Mouse (Mus musculus): Measurements from ENCODE around the gene Cd47. TPM values are rescaled to one million over a fixed set of nuclear protein-coding genes. Genes with fewer than 3 reads are reported as not detected.

Cd47 gene
- total RNA-seq, 2 experiments from 2014 or later: 145 to 360 TPM

DNA sequence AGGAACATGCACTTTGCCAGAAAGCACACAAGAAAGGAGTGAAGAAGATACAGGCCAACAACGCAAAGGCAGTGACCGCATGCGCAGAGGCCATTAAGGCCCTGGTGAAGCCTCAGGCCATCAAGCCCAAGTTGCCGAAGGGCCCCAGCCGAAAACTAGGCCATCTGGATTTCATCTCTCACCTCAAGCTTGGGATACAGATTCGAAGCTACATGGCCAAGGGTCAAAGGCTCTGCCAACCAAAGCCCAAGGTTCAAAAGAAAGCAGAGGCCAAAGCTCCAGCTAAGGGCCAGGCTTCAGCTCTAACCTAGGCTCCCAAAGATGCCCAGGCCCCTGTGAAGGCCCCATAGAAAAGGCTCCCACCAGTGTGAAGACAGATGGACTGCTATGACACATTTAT, 14.2 kb upstream of the Cd47 start:
- no peak for ATAC-seq (ENCODE audit: poor library complexity, severe bottlenecking)

DNA sequence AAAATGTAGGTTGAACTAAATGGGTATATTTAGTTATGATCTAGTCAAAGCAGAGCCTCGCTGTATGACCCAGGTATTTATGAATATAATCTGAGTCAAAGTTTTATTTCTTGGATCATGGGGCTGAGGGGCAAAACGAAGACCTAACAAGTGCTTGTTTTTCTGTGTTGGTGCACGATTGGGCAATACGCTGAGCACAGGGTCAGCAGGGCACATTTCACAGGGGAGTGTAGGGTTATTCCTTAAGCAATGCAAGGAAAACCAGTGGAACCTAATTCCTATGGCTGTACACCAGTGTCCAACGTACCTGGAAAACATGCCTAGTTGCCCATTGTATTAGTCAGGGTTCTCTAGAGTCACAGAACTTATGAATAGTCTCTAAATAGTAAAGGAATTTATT, 12.6 kb upstream of the Cd47 start:
- no peak for ATAC-seq (ENCODE audit: poor library complexity, severe bottlenecking)

DNA sequence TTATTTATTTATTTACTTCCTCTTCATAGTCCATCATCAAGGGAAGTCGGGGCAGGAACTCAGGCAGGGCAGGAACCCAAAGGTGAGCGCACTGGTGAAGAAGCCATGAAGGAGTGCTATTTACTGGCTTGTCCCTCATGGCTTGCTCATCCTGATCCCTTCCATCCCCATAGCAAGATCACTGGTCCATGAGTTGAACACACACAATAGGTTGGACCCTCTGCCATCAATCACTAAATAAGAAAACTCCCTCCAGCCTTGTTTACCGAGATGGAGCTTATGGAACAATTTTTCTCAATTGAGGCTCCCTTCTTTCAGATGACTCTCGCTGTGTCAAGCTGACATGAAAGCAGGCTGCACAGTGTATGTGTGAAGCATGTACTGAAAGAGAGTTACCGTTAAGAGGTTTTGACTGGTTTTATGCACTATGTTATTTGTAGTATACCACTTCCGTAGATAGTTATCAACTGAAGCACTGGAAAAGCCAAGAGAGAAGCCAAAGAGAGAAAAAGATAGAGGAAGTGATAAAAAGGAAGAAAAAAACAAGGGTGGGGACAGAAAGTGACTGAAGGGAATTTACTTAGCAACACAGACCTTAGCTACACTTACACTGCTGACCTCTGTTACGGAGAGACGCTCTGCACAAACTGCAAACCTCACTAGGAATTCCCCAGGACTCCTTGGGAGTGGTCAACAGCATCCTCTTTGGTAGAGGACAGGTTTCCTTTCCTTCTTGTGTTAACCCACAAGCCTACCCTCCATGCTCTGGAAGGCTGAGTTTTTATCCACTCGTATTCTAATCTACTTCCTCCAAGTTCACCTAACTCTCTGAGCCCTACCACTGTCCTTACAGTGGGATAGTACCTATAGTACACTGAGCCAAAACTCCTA, 9.5 kb upstream of the Cd47 start:
- peak; percentile 78 for ATAC-seq (ENCODE audit: poor library complexity, severe bottlenecking)

DNA sequence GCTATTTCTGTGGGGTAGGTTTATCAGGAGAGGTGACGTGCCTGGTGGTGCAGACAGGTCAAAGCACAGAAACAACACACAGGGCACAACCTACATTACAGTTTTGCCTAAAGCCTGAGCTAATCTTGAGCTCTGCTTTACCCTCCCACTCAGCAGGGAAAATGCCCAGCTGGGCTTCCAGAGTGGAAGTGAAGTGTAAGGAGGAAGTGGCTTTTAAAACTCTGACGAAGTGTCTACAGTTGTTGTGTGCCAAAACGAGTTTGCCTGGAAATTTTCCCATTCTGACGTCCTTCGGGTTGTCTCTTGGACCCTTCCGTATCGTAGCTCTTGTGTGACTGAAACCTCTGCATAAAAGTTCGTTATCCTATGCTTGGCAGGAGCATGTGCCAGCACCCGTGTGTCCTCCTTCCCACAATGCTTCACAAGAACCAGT, 7.9 kb upstream of the Cd47 start:
- ATAC-seq (ENCODE audit: poor library complexity, severe bottlenecking): peak; percentile 60

DNA sequence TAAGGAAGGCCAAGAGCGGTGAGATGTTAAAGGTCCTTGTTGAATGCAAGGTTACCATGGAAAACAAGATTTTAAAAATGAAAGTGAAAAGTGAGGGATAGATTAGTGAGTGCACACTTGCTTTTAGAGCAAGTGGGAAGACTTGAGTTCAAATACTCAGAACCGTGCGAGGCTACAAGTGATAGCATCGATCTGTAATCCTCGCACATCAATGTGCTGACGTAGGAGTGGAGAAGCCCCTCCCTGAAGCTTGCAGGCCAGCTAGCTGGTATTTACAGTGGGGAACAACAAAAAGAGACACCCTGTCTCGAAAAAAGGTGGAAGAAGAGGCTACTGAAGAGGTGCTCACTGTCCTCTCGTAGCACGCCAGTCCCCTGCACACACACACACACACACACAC, 6.7 kb upstream of the Cd47 start:
- ATAC-seq (ENCODE audit: poor library complexity, severe bottlenecking): no peak

DNA sequence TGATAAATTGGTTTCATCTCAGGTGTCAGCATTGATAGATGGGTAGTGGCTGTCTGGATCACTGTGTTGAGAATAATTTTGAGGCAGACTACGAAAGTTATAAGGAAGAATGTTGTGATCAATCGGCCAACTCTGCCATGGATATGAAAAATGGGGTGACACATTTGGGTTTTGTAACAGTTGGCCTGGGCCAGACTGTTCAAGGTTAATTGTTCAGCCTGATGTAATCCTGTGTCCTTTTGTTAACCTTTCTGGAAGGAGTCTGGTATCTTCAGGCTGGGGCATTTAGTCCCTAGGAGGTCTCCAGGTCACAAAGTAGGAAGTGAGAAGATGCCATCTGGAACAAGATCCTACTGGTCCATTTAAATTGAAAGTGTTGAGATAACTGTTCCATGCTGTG, 4.1 kb upstream of the Cd47 start:
- ATAC-seq (ENCODE audit: poor library complexity, severe bottlenecking): no peak

DNA sequence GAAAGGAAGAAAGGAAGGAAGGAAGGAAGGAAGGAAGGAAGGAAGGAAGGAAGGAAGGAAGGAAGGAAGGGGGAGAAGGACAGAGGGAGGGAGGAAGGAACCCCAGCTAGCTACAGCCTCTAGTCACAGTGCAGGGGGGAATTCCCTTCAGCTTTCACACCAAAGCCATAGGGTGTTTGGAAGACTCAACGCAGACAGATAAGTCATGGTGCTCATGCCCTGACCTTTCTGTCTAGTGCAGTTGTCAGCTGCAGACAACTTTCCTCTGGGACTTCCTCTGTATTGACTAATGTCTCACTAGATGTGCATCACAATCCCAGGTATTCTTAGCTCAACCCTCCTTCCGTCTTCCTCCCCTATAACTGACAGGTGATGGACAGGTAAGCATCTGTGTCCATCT, 3.4 kb upstream of the Cd47 start:
- ATAC-seq (ENCODE audit: poor library complexity, severe bottlenecking): no peak

DNA sequence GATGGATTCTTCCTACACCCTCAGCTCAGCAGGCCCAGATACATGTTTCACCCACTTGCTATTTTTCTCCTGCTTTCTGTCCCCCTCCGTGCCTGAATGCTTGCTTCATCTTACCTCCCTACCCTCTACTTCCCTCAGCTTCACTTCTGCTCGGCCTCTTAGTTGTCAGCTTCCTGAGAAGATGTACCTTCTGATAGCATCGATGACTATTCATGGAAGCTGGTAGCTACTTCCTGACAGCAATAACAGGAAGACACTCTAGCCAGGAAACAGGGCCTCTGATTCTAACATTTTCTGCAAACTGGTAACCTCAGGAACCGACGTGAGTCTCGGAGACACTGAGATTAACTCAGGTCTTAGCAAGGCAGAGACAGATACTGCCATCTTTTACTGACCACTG, 1.5 kb upstream of the Cd47 start:
- ATAC-seq (ENCODE audit: poor library complexity, severe bottlenecking): peak; percentile 29

DNA sequence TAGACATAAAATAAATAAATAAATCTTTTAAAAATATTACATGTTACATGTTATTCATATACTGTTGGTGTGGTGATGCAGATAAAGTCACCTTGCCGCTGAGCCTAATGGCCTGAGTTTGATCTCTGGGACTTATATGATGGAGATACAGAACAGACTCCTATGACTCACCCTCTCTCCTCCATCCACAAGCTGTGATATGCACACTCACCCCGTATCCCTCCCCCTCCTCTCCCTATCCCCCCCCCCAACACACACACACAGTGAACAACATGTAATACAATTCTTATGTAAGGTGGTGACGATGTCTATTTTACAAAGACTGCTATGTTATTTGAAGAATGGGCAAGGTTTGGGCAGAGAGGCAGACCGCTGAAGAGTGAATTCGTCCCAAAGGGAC, 663 bp downstream of the Cd47 start:
- no peak for ATAC-seq (ENCODE audit: poor library complexity, severe bottlenecking)

DNA sequence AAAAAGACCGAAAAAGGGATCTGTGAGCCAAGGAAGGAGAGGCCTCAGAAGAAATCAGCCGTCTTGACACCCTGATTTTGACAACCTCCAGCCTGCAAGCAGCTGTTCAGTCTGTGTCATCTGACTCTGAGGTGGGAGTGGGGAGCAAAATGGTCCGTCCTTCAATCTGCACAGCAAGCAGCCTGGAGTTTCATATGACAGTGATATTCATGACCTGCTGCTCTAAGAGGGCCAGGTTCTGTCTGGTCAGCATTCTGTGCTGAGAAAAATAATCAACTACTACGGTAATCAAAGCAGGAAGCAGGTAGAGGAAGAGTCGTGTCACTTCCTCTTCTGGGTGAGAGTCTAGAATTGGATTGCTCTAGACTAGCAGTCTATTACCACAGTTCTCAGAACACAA, 1.1 kb downstream of the Cd47 start:
- ATAC-seq (ENCODE audit: poor library complexity, severe bottlenecking): peak; percentile 73

DNA sequence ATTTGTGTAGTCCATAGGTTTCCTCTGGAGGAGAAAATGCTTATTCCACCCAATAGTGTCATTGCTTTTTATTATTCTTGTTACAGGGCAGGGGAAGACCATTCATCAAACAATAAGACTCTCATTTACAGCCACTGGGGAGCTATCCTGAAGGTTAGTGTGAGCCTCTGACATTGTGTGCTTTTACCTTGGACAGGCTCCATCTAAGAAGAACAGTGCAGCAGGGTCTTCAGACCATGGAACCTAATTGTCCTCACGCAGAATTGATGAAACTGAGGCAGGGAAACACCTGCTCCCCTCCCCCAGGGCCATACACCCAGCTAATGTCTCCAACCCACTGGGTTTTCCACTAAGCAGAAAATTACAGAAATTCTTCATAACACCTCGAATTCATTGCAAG, 2.7 kb downstream of the Cd47 start:
- ATAC-seq (ENCODE audit: poor library complexity, severe bottlenecking): no peak

DNA sequence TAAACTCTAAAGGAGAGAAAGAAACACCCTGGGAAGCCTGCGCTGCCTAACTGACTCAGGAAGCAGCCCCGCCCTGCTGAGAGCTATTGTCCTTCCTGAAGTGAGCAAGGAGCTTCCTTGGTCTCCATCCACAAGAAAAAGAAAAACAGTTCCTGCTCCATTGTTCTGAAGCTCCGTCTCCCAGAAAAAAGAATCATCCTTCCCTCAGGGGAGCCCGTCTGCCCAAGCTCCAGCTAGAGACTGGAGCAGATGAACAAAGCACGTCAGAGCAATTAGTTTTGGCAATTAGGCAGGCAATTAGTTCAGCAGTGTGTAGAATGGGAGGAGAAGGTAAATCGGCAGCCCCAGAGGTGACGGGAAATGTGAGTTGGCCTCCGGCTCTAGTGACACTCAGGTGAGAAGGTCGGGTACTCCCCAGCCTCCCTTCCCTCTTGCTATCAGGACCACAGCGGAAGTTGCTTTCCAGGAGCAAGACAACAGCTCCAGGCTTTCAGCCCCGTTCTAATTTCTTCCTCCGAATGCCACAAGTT, 3.7 kb downstream of the Cd47 start:
- no peak for ATAC-seq (ENCODE audit: poor library complexity, severe bottlenecking)

DNA sequence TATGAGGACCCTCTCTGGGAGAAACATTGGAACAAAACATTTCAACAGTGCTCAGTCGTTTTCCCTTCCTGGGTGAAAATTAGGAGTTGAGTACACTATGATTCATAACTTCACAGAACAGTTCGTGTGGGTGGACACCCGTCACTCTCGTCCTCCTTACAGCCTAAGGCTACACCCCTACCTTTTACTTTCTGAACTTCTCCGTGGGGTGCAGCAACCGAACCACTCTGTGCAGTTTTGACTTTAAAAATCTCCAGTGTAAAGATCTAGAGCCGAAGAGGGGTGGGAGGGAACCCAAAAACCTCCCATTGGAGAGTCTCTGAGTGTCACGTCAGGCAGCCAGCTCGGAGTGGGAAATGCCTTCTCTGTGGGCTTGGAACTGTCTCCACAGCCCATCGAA, 6.6 kb downstream of the Cd47 start:
- ATAC-seq (ENCODE audit: poor library complexity, severe bottlenecking): no peak

DNA sequence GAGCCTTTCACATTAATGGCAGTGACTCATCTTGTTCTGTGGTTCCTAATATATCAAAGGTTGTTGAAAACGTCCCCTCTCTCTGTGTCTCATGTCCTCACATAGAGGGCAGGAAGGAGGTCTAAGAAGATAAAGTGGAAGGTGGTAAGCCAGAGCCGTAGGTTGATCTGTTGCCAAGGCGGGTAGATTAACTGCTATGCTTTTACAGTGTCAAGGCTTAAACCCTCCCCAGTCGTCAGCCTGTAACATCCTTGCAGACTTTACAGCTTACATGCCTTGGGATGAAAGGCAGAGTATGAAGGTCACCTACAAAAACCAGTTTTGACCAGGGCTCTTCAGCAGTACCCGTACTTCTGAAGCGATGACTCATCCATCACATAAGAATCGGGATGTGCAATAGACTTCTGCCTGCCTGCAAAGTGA, 7.1 kb downstream of the Cd47 start:
- ATAC-seq (ENCODE audit: poor library complexity, severe bottlenecking): peak; percentile 66

DNA sequence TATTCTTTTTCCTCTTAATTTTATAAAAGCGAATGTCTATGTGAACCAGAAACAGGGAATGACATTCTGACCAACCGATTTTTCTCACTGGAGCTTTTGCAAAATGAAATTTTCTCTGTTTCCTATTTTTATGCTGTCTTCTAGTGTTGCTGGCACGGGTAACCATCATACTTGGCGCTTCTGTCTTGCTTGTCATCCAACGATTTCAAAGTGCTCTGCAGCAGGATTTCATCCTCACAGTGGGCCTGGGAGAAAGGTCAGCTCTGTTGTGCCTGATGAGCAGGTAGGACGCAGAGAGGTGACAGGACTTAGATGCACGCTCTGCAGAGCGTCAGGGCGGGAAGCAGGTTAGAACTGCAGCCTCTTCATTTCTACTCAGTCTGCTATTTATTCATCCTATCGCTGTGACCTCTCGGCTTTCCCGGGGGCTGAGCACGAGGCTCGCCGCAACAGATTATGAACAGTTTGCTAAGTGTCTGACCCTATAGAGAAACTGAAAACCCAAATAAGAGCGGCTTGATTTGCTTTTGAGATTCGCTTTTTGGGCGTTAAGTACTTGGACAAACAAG, 7.6 kb downstream of the Cd47 start:
- no peak for ATAC-seq (ENCODE audit: poor library complexity, severe bottlenecking)

DNA sequence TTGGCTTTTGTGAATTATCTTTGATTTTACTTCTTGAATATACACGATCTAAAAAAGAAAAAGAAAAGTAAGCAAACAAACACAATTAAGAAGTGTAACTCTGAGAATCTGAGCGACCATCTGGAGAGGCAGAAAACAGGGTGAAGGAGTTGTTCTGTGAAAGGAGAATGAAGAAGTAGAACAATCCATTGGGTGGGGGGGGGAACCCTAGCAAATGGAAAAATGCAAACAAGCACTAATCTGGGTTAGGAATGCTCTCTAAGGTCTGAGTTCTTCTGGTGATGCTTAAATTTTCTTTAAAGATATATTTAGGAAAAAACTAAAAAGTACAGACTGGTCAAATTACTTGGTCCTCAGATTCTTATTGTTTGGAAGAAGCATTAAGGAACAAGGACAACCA, 11.6 kb downstream of the Cd47 start:
- no peak for ATAC-seq (ENCODE audit: poor library complexity, severe bottlenecking)

DNA sequence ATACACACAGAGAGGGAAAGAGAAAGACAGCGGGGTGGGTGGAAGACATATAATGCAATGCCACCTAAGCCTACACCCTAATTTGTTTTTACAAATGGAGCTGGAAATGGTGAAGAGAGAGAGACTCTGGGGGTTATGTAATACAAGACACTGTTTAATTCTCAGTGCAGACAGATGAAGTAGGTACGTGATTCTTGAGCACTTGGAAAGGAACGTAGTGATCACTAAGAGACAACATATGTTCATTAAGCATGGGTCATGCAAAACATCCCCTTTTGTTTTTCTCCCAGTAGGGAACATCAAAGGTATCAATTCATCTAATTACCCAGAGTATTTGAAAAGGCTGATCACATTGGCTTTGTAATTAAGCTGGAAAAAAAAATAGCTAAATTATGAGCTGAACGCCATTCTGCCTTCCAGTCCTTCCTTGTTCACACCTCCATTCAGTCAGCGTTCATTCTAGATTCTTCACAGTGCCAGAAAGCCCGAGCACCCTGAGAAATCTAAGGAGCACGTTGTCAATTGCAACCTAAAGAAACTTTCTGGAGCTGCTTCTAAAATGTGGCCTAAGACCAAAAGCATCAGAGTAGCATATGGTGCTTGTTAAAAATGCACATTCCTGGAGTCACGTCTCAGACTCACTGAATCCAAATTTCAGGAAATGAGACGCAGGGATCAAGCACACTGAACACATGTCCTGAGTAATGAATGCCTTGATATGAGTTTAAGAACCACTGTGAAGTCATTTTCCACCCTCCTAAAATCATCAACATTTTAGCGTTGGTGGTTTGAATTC, 12.7 kb downstream of the Cd47 start:
- ATAC-seq (ENCODE audit: poor library complexity, severe bottlenecking): no peak

DNA sequence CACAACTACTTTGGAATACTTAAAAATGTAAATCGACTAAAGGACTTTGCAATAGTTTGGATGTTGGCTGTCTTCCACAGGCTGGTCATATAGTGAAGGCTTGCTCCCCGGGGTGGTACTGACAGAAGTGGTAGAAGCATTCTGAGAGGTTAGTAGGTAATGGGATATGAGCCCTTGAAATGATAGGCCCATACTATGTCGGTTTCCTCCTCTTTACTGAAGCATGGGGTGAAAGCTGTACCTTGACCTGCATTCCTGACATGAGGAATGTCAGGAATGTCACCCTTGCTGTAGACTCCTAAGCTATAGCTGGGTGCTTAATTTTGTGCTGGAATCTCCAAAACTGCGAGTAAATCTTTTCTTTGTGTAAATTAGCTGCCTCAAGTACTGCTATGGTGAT, 14.1 kb downstream of the Cd47 start:
- no peak for ATAC-seq (ENCODE audit: poor library complexity, severe bottlenecking)

DNA sequence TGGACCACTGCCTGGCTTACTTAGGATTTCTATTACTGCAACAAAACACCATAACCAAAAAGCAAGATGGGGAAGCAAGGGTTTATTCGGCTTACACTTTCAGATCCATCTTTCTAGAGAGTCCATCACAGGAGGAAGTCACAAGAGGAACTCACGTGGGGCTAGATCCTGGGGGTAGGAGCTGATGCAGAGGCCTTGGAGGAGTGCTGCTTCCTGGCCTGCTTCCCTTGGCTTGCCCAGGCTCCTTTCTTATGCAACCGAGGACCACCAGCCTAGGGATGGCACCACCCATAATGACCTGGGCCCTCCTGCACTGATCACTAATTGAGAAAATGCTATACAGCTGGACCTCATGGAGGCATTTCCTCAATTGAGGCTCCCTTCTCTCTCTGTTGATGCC, 16.6 kb downstream of the Cd47 start:
- peak; percentile 34; the same call in 1 of the 2 replicates for ATAC-seq (ENCODE audit: poor library complexity, severe bottlenecking)

DNA sequence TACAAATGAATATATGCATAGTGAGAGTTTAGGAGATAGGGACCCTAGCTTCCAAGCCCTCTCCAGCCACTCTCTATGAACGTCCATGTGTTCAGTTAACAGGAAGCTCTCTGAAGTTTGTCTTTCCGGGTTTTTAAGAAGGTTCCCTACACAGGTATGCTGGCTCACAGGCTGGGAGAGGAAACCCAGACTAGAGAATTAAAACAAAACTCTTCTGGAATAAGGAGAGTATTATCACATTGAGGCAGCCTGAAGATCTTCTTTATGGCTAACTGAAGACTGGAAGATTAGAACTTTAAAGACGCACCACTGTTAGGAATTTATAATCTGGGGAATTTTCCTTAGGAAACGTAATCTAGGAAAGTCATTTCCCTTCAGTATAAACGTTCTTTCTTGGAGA, 17.8 kb downstream of the Cd47 start:
- ATAC-seq (ENCODE audit: poor library complexity, severe bottlenecking): no peak

DNA sequence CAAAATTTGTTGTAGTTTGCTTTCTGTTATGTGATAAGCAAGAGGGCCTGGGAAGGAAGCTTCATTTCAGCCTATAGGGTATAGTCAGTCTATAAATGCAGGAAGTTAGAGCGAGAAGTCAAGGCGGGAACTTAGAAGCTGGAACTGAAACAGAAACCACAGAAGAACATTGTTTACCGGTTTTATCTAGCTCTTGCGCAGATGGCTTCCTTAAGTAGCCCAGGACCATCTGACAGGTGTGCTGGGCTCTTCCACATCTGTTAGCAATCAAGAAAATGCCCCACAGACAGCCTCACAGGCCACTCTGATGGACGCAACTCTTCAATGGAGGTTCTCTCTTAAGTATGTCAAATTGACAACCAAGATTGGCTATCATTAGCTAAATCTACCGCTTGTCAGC, 18.3 kb downstream of the Cd47 start:
- peak; percentile 97 for ATAC-seq (ENCODE audit: poor library complexity, severe bottlenecking)

DNA sequence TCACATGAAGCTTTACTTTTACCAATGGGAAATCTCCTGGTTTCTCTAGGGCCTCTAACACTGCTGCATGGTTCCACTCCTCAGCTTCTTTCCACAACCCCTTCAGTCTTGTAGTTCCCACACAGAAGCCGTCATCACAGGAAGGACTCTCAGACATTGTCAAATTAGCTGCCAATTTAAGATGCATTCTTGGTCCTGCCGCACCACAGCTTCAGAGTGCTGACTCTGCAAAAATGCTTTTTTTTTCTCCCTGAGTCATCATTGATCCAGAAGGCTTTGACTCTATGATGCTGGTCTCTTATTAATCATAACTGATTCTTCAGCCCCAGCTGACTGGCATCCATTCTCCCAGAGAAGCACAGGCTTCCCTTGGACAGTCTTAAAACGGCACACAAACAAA, 19.2 kb downstream of the Cd47 start:
- no peak for ATAC-seq (ENCODE audit: poor library complexity, severe bottlenecking)
